Mouse (Mus musculus): ENCODE data around the gene Gtsf1l. TPM values are rescaled to one million over a fixed set of nuclear protein-coding genes. Genes with fewer than 3 reads are reported as not detected.
A peak's percentile ranks its signal among the peaks of the same experiment; 100 is the strongest.
"Not testable (repeated sequence)": the region's sequence is repeated elsewhere in the genome, so short reads cannot be mapped to it uniquely, and the experiment has no call there.

Gtsf1l gene
- polyA plus RNA-seq, 1 experiment from 2014 or later = not detected

DNA sequence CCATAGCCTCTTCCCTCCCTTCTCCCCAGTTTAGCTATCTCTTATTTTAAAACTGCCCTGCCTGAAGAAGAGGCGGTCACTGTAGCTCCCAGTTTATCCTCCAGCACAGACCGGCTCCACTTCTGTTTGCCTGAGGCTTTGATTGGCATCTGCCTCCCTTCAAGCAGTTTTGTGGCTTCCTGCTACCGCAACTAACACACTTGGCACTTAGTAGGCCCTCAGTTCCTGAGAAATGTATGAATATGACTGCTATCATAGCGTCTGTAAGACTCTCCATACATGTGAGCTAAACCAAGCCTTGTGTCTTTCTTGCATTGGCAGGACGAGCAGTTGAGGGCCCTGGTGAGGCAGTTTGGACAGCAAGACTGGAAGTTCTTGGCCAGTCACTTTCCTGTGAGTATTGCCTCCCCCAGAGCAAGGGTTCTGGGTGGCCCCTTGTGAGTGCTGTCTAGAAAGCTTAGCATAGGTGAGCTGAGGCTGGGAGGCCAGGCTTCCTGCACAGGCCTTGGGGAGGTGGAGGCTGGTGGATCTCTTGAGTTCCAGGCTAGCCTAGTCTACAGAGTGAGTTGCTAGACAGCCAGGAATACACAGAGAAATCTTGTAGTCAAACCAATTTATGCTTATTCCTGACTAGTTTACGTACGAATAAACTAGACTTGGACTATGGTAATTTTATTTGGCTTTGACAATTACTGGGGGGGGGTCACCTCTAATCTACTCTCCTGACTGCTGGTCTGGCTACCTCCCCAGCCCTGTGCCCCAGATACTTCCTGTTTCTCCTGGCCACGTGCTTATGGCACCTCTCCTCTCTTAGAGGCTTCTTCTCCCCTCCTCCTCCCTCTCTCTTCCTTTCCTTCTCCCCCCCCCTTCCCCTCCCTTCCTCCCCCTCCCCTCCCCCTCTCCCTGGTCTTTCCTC, 26.2 kb downstream of the Gtsf1l start:
- Histone ChIP-seq H3K4me2 (no peak overlapping the region), H3K27ac (ENCODE audit: low read depth, low read length) (no peak overlapping the region), H3K4me3 (ENCODE audit: low read depth, low read length) (no peak overlapping the region), H3K36me3 (ENCODE audit: control insufficient read depth, insufficient read depth, low read length) (no peaks in the 10 kb centered on the region; the same call in 1 of the 2 replicates), H3K9me3 (replicated peaks; ENCODE audit: control insufficient read depth, low read length) (no peaks in the 10 kb centered on the region), H3K27me3 (ENCODE audit: control insufficient read depth, insufficient read depth, low read length) (no peaks in the 10 kb centered on the region), H3K4me1 (ENCODE audit: control insufficient read depth, insufficient read depth, low read length) (peaks cover 3% of the 10 kb centered on the region; the same call in 1 of the 2 replicates), H3K9ac (ENCODE audit: low read depth, low read length) (no peak overlapping the region)
- WGBS (ENCODE audit: insufficient replicate concordance) = 73% methylated on average over 8 of the region's 8 CpGs
- ATAC-seq (replicated peaks; ENCODE audit: insufficient number of reproducible peaks, low FRiP score, low TSS enrichment) = no peak

DNA sequence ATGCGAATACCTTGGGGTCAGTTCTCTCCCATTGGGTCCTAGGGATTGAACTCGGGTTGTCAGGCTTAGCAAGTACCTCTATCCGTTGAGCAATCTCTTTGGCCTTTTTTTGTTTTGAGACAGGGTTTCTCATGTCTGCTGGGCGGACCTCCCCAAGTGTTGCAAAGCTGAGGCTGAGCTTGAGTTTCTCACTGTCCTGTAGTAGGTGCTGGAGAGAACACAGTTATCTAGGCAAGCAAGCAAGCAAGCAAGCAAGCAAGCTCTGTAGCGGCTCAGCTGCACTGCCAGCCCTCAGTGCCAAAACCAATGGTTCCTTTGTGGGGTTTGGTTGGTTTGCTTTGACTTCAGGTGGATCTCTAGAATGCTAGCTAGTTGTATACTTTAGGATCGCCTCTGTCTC, 27.0 kb downstream of the Gtsf1l start:
- peaks cover 10% of the 10 kb centered on the region for H3K4me1 ChIP-seq (ENCODE audit: control insufficient read depth, insufficient read depth, low read length)
- no peak overlapping the region for H3K4me2 ChIP-seq
- 70% methylated on average over 6 of the region's 6 CpGs for WGBS (ENCODE audit: insufficient replicate concordance)
- H3K9me3 ChIP-seq (replicated peaks; ENCODE audit: control insufficient read depth, low read length) = no peaks in the 10 kb centered on the region
- ATAC-seq (replicated peaks; ENCODE audit: insufficient number of reproducible peaks, low FRiP score, low TSS enrichment) = no peak
- H3K27me3 ChIP-seq (ENCODE audit: control insufficient read depth, insufficient read depth, low read length) = no peaks in the 10 kb centered on the region
- H3K27ac ChIP-seq (ENCODE audit: low read depth, low read length) = no peak overlapping the region
- no peak overlapping the region for H3K4me3 ChIP-seq (ENCODE audit: low read depth, low read length)
- H3K36me3 ChIP-seq (ENCODE audit: control insufficient read depth, insufficient read depth, low read length) = no peaks in the 10 kb centered on the region; the same call in 1 of the 2 replicates
- no peak overlapping the region for H3K9ac ChIP-seq (ENCODE audit: low read depth, low read length)

DNA sequence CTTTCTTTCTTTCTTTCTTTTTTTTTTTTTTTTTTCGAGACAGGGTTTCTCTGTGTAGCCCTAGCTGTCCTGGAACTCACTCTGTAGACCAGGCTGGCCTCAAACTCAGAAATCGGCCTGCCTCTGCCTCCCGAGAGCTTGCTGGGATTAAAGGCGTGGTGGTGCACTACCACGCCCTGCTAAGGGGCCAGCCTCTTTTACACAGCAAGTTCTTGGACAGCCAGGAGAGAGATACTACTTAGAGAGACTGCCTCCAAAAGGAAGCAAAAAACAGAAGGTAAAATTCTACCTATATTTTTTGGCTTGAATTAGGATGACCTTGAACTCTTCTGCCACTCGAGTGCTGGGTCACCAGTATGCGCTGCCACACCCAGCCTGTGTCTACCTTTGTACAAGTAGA, 28.7 kb downstream of the Gtsf1l start:
- H3K27ac ChIP-seq (ENCODE audit: low read depth, low read length); H3K27me3 ChIP-seq (ENCODE audit: control insufficient read depth, insufficient read depth, low read length); ATAC-seq (replicated peaks; ENCODE audit: insufficient number of reproducible peaks, low FRiP score, low TSS enrichment); H3K36me3 ChIP-seq (ENCODE audit: control insufficient read depth, insufficient read depth, low read length); H3K9ac ChIP-seq (ENCODE audit: low read depth, low read length); H3K9me3 ChIP-seq (replicated peaks; ENCODE audit: control insufficient read depth, low read length); H3K4me2 ChIP-seq; H3K4me3 ChIP-seq (ENCODE audit: low read depth, low read length): not testable (repeated sequence)
- H3K4me1 ChIP-seq (ENCODE audit: control insufficient read depth, insufficient read depth, low read length) = peaks cover 19% of the 10 kb centered on the region
- WGBS (ENCODE audit: insufficient replicate concordance) = 86% methylated on average over 6 of the region's 7 CpGs

DNA sequence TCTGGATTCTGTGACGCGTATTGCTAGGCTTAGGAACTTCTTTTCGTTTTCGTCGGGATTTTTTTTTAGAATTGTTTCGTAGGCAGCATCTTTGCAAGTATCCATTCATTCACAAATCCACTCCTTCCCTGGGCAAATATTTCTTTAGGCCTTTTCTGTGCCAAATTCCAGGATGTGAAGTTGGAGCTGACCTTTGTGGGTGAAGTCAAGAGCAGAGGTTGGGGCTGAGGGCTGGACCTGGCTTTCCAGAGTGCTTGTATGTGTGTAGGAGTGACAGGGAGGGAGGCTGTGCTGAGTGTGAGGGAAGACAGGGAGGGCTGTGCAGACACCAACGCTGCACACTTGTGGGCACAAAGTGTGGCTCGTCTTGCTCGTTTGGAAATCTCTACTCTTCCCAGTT, 31.1 kb downstream of the Gtsf1l start:
- no peaks in the 10 kb centered on the region for H3K27me3 ChIP-seq (ENCODE audit: control insufficient read depth, insufficient read depth, low read length)
- H3K9ac ChIP-seq (ENCODE audit: low read depth, low read length) = no peak overlapping the region
- no peak overlapping the region for H3K27ac ChIP-seq (ENCODE audit: low read depth, low read length)
- no peaks in the 10 kb centered on the region; the same call in 1 of the 2 replicates for H3K36me3 ChIP-seq (ENCODE audit: control insufficient read depth, insufficient read depth, low read length)
- no peaks in the 10 kb centered on the region for H3K9me3 ChIP-seq (replicated peaks; ENCODE audit: control insufficient read depth, low read length)
- H3K4me2 ChIP-seq = no peak overlapping the region
- no peak overlapping the region for H3K4me3 ChIP-seq (ENCODE audit: low read depth, low read length)
- H3K4me1 ChIP-seq (ENCODE audit: control insufficient read depth, insufficient read depth, low read length) = peaks cover 27% of the 10 kb centered on the region
- 72% methylated on average over 9 of the region's 9 CpGs for WGBS (ENCODE audit: insufficient replicate concordance)
- ATAC-seq (replicated peaks; ENCODE audit: insufficient number of reproducible peaks, low FRiP score, low TSS enrichment) = no peak

DNA sequence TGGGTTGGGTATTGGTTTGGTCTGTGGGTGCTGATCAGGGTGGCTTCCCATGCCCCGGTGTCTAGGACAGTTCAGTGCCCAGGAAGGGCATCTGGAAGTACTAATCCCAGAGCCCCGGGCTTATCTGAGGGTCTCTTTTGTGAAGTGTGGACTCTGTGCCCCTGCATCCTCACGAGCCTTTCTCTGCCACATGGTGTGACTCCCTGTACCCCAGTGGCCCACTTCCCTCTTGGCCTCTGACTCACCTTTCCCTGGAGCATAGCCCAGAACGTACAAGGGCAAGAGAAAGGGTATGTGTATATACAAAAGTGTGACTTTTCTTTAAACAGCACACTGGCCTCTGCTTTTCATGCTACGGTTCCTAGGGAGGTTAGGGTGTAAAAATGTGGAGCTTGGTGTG, 31.9 kb downstream of the Gtsf1l start:
- H3K4me3 ChIP-seq (ENCODE audit: low read depth, low read length) = peak overlapping the region; percentile 74
- 24% methylated on average over 5 of the region's 5 CpGs for WGBS (ENCODE audit: insufficient replicate concordance)
- no peaks in the 10 kb centered on the region; the same call in 1 of the 2 replicates for H3K36me3 ChIP-seq (ENCODE audit: control insufficient read depth, insufficient read depth, low read length)
- H3K4me1 ChIP-seq (ENCODE audit: control insufficient read depth, insufficient read depth, low read length) = peaks cover 27% of the 10 kb centered on the region
- peak overlapping the region; percentile 82 for H3K9ac ChIP-seq (ENCODE audit: low read depth, low read length)
- no peak for ATAC-seq (replicated peaks; ENCODE audit: insufficient number of reproducible peaks, low FRiP score, low TSS enrichment)
- H3K27me3 ChIP-seq (ENCODE audit: control insufficient read depth, insufficient read depth, low read length) = no peaks in the 10 kb centered on the region
- H3K4me2 ChIP-seq = peak overlapping the region; percentile 97
- no peaks in the 10 kb centered on the region for H3K9me3 ChIP-seq (replicated peaks; ENCODE audit: control insufficient read depth, low read length)
- H3K27ac ChIP-seq (ENCODE audit: low read depth, low read length) = no peak overlapping the region

DNA sequence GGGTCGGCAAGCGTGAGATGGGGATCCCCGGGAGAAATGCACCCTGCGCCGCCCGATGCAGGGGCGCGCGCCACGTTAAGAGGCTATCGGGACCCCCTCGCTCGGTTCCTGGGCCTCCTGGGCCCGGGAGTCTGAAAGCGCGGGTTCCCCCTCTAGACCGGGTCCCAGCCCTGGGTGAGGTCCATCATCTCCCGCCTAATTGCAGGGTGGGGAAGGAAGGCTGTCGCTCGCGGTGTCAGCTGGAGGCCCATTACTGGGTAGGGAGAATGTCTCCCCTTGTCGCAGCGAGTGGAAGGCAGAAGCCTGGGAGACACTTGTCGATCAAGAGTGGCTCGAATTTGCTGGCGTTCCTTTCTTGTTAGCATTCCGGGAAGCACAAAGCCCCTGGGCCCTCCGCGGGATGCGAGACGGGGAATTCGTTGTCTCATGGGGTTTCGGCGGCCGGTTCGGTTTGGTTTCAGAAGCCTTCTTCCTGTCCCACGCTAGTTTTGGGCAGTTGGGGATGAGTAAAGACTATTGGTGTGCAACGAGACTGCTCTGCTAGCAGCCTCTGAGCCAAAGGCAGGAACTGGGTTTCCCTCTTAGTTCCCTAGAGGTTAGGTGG, 32.7 kb downstream of the Gtsf1l start:
- Histone ChIP-seq H3K4me3 (ENCODE audit: low read depth, low read length) (peak overlapping the region; percentile 74), H3K4me2 (peak overlapping the region; percentile 97), H3K9ac (ENCODE audit: low read depth, low read length) (peak overlapping the region; percentile 82), H3K4me1 (ENCODE audit: control insufficient read depth, insufficient read depth, low read length) (peaks cover 27% of the 10 kb centered on the region), H3K9me3 (replicated peaks; ENCODE audit: control insufficient read depth, low read length) (no peaks in the 10 kb centered on the region), H3K36me3 (ENCODE audit: control insufficient read depth, insufficient read depth, low read length) (no peaks in the 10 kb centered on the region; the same call in 1 of the 2 replicates), H3K27ac (ENCODE audit: low read depth, low read length) (peak overlapping the region; percentile 60), H3K27me3 (ENCODE audit: control insufficient read depth, insufficient read depth, low read length) (no peaks in the 10 kb centered on the region)
- ATAC-seq (replicated peaks; ENCODE audit: insufficient number of reproducible peaks, low FRiP score, low TSS enrichment) = peak; percentile 49; the same call in 1 of the 2 replicates
- under 1% methylated on average over 34 of the region's 38 CpGs for WGBS (ENCODE audit: insufficient replicate concordance)

DNA sequence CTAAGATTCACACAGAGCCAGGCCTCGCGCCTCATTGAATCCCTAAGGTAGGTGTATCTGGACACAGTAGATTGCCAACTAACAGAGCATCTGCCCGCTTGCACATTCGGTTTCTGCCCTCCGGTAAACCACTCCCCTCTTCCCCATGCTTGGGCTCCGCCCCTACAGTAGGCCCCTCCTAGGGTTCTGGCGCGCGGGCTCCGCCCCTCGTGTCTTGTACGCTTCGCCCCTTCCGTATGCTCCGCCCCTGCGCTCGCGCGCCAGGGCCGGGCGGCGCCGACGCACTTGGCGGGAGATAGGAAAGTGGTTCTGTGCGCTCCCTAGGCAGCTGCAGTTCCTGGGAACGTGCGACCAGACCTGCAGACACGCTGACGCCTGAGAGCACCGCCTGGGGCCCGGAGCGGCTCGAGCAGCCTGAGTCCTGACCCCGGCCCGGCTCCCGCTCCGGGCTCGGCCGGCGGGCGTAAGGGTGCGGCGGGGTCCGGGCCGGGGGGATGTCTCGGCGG, 33.3 kb downstream of the Gtsf1l start, which contains the start of gene Mybl2:
Gene Mybl2 (plus strand): TSS at position 353 of the 506 bp plus-strand sequence.
- peak within 1 kb of the TSS; percentile 60 for H3K27ac ChIP-seq (ENCODE audit: low read depth, low read length)
- peak within 1 kb of the TSS; percentile 82 for H3K9ac ChIP-seq (ENCODE audit: low read depth, low read length)
- peak within 1 kb of the TSS; percentile 97 for H3K4me2 ChIP-seq
- H3K36me3 ChIP-seq (ENCODE audit: control insufficient read depth, insufficient read depth, low read length) = no peaks in the 10 kb centered on the region
- peak; percentile 100 for ATAC-seq (replicated peaks; ENCODE audit: insufficient number of reproducible peaks, low FRiP score, low TSS enrichment)
- peak within 1 kb of the TSS; percentile 74 for H3K4me3 ChIP-seq (ENCODE audit: low read depth, low read length)
- WGBS (ENCODE audit: insufficient replicate concordance) = under 1% methylated on average over 43 of the region's 48 CpGs
- no peaks in the 10 kb centered on the region for H3K27me3 ChIP-seq (ENCODE audit: control insufficient read depth, insufficient read depth, low read length)
- peaks cover 27% of the 10 kb centered on the region for H3K4me1 ChIP-seq (ENCODE audit: control insufficient read depth, insufficient read depth, low read length)
- H3K9me3 ChIP-seq (replicated peaks; ENCODE audit: control insufficient read depth, low read length) = no peaks in the 10 kb centered on the region

DNA sequence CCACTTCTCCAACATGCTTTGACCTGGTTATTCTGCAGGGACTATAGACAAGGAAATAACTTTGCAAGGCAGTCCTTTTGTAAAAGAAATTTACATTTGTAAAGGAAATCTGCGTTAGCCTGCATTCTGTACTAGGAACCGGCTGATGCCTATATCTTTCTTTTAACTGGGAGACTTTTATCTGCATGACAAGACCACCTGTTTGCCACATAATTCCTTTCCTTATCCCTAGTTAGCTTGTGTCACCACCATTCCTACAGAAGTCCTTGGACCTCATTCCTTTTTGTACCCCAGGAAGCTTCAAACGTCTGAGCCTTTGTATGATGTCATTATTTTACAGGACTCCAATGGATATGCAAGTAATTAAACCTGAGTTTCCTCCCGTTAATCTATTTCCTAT, 34.8 kb downstream of the Gtsf1l start:
- no peak overlapping the region for H3K9ac ChIP-seq (ENCODE audit: low read depth, low read length)
- no peaks in the 10 kb centered on the region for H3K27me3 ChIP-seq (ENCODE audit: control insufficient read depth, insufficient read depth, low read length)
- no peak overlapping the region for H3K27ac ChIP-seq (ENCODE audit: low read depth, low read length)
- no peaks in the 10 kb centered on the region for H3K36me3 ChIP-seq (ENCODE audit: control insufficient read depth, insufficient read depth, low read length)
- ATAC-seq (replicated peaks; ENCODE audit: insufficient number of reproducible peaks, low FRiP score, low TSS enrichment) = no peak
- H3K4me1 ChIP-seq (ENCODE audit: control insufficient read depth, insufficient read depth, low read length) = peaks cover 27% of the 10 kb centered on the region
- no peaks in the 10 kb centered on the region for H3K9me3 ChIP-seq (replicated peaks; ENCODE audit: control insufficient read depth, low read length)
- whole genome bisulfite sequencing (ENCODE audit: insufficient replicate concordance) = 65% methylated on average over 4 of the region's 4 CpGs
- H3K4me2 ChIP-seq = no peak overlapping the region
- H3K4me3 ChIP-seq (ENCODE audit: low read depth, low read length) = no peak overlapping the region

Data from heart, embryonic 11.5 days (tissue).